Mouse (Mus musculus) CH12.LX (cell line): Measurements from ENCODE around the gene Mef2d. TPM values are rescaled to one million over a fixed set of nuclear protein-coding genes. Genes with fewer than 3 reads are reported as not detected.
A peak's percentile ranks its signal among the peaks of the same experiment; 100 is the strongest.

ENCODE experiments used
- DNase-seq: peaks from one replicate; pipeline ENCODE4 v3.0.0-alpha.2; 2013; ENCODE audit errors: extremely low read depth
- H3K27ac ChIP-seq: 2 replicates; pipeline ENCODE4 v1.5.1; 2012; ENCODE audit warnings: low read depth, mild to moderate bottlenecking, control low read depth, moderate library complexity; ENCODE audit not compliant: insufficient read depth
- H3K27me3 ChIP-seq: replicated peaks from 2 replicates; pipeline ENCODE3; 2012; ENCODE audit warnings: inconsistent platforms
- H3K36me3 ChIP-seq, 2 experiments: replicated peaks in 1 of 2; 2 replicates each; pipeline versions ENCODE3 to v1.6.1; 2012; ENCODE audit warnings: inconsistent platforms in 1 of 2, low read length in 1 of 2, mild to moderate bottlenecking in 1 of 2, mixed read lengths in 1 of 2, moderate library complexity in 1 of 2; ENCODE audit not compliant: control insufficient read depth in 1 of 2, insufficient read depth in 1 of 2
- H3K4me1 ChIP-seq, 2 experiments: 2 replicates each; pipeline ENCODE4 v1.6.1; 2012; ENCODE audit warnings: inconsistent platforms in 1 of 2, moderate library complexity in 1 of 2; ENCODE audit not compliant: insufficient read depth in 2 of 2, control insufficient read depth in 1 of 2
- H3K4me2 ChIP-seq: 2 replicates; pipeline ENCODE4 v1.6.1; 2012; ENCODE audit warnings: low read depth, mild to moderate bottlenecking, control low read depth; ENCODE audit not compliant: poor library complexity, insufficient read depth, severe bottlenecking
- H3K4me3 ChIP-seq, 3 experiments: fragments of 150-350 bp in 1 of 3; sonication (generic) in 1 of 3; replicated peaks in 1 of 3; 2 replicates each; pipeline versions ENCODE3 to v1.5.1; 2011 to 2012; ENCODE audit warnings: low read depth in 2 of 3, low read length in 2 of 3, mild to moderate bottlenecking in 2 of 3, moderate library complexity in 2 of 3, control low read depth in 1 of 3, improper control_type of control experiment in 1 of 3, inconsistent platforms in 1 of 3, mixed read lengths in 1 of 3; ENCODE audit not compliant: poor library complexity in 1 of 3
- H3K79me2 ChIP-seq: replicated peaks from 2 replicates; pipeline ENCODE4 v1.6.1; 2012; ENCODE audit warnings: mild to moderate bottlenecking, moderate library complexity; ENCODE audit not compliant: control insufficient read depth, poor library complexity, insufficient read depth, severe bottlenecking; ENCODE audit errors: extremely low read depth
- H3K9ac ChIP-seq: 2 replicates; pipeline ENCODE4 v1.6.1; 2012; ENCODE audit warnings: low read depth, mild to moderate bottlenecking, control low read depth, moderate library complexity; ENCODE audit not compliant: insufficient read depth
- H3K9me3 ChIP-seq: replicated peaks from 2 replicates; pipeline ENCODE3; 2012; ENCODE audit warnings: low read length, inconsistent platforms, mixed read lengths
- BHLHE40 ChIP-seq: IDR thresholded peaks from 2 replicates; pipeline ENCODE4 v1.6.1; 2011; ENCODE audit warnings: mild to moderate bottlenecking, low read depth, low read length, improper control_type of control experiment
- CHD2 ChIP-seq: IDR thresholded peaks from 2 replicates; pipeline ENCODE4 v1.6.1; 2011; ENCODE audit warnings: low read length, improper control_type of control experiment
- CTCF ChIP-seq, 2 experiments: IDR thresholded peaks in 1 of 2; conservative IDR thresholded peaks in 1 of 2; 2 replicates each; pipeline ENCODE4 v1.5.1; 2011 to 2012; ENCODE audit warnings: low read depth in 2 of 2, low read length in 2 of 2, improper control_type of control experiment in 1 of 2, inconsistent platforms in 1 of 2, mild to moderate bottlenecking in 1 of 2, moderate library complexity in 1 of 2
- E2F4 ChIP-seq: IDR thresholded peaks from 2 replicates; pipeline ENCODE4 v1.6.1; 2011; ENCODE audit warnings: low read depth, low read length, improper control_type of control experiment; ENCODE audit not compliant: insufficient replicate concordance
- ELF1 ChIP-seq: IDR thresholded peaks from 2 replicates; pipeline ENCODE4 v1.6.1; 2014; ENCODE audit warnings: low read depth, mild to moderate bottlenecking, inconsistent platforms, low read length, improper control_type of control experiment
- ETS1 ChIP-seq: conservative IDR thresholded peaks from 2 replicates; pipeline ENCODE4 v1.6.1; 2012; ENCODE audit warnings: low read depth, mild to moderate bottlenecking, inconsistent platforms, low read length, improper control_type of control experiment, moderate library complexity
- IRF4 ChIP-seq: IDR thresholded peaks from 2 replicates; pipeline ENCODE4 v1.6.1; 2014; ENCODE audit warnings: low read depth, mild to moderate bottlenecking, inconsistent platforms, low read length, improper control_type of control experiment
- JUND ChIP-seq: conservative IDR thresholded peaks from 2 replicates; pipeline ENCODE4 v1.6.1; 2011; ENCODE audit warnings: low read depth, low read length, improper control_type of control experiment
- KAT2A ChIP-seq: IDR thresholded peaks from 2 replicates; pipeline ENCODE4 v1.6.1; 2012; ENCODE audit warnings: low read length, improper control_type of control experiment, inconsistent platforms; ENCODE audit not compliant: insufficient replicate concordance
- MAFK ChIP-seq: IDR thresholded peaks from 2 replicates; pipeline ENCODE4 v1.6.1; 2011; ENCODE audit warnings: low read length, improper control_type of control experiment; ENCODE audit not compliant: insufficient replicate concordance
- MAX ChIP-seq: IDR thresholded peaks from 2 replicates; pipeline ENCODE4 v1.6.1; 2011; ENCODE audit warnings: low read length, improper control_type of control experiment
- MAZ ChIP-seq: IDR thresholded peaks from 2 replicates; pipeline ENCODE4 v1.6.1; 2012; ENCODE audit warnings: low read depth, mild to moderate bottlenecking, inconsistent platforms, low read length, improper control_type of control experiment, moderate library complexity
- MEF2A ChIP-seq: IDR thresholded peaks from 2 replicates; pipeline ENCODE4 v1.6.1; 2014; ENCODE audit warnings: low read depth, mild to moderate bottlenecking, inconsistent platforms, low read length, improper control_type of control experiment, borderline replicate concordance
- MYC ChIP-seq: IDR thresholded peaks from 2 replicates; pipeline ENCODE4 v1.6.1; 2011; ENCODE audit warnings: low read depth, mild to moderate bottlenecking, improper control_type of control experiment, low read length
- PAX5 ChIP-seq: IDR thresholded peaks from 2 replicates; pipeline ENCODE4 v1.6.1; 2012; ENCODE audit warnings: low read length, inconsistent platforms, mixed read lengths
- POLR2A ChIP-seq: IDR thresholded peaks from 2 replicates; pipeline ENCODE4 v1.6.1; 2011; ENCODE audit warnings: low read depth, mild to moderate bottlenecking, improper control_type of control experiment, low read length
- RAD21 ChIP-seq: IDR thresholded peaks from 2 replicates; pipeline ENCODE4 v1.6.1; 2011; ENCODE audit warnings: low read depth, mild to moderate bottlenecking, low read length, improper control_type of control experiment, moderate library complexity
- RCOR1 ChIP-seq: conservative IDR thresholded peaks from 2 replicates; pipeline ENCODE4 v1.6.1; 2012; ENCODE audit warnings: low read depth, mild to moderate bottlenecking, inconsistent platforms, low read length, improper control_type of control experiment
- SIN3A ChIP-seq: IDR thresholded peaks from 2 replicates; pipeline ENCODE4 v1.6.1; 2012; ENCODE audit warnings: low read length, improper control_type of control experiment, inconsistent platforms
- SMC3 ChIP-seq: IDR thresholded peaks from 2 replicates; pipeline ENCODE4 v1.6.1; 2011; ENCODE audit warnings: low read depth, low read length, improper control_type of control experiment
- ZC3H11A ChIP-seq: IDR thresholded peaks from 2 replicates; pipeline ENCODE4 v1.6.1; 2012; ENCODE audit warnings: low read depth, mild to moderate bottlenecking, inconsistent platforms, low read length, improper control_type of control experiment
- ZNF384 ChIP-seq: IDR thresholded peaks from 2 replicates; pipeline ENCODE4 v1.6.1; 2012; ENCODE audit warnings: low read depth, low read length, improper control_type of control experiment, inconsistent platforms
- dilution Hi-C: fragments of 300-500 bp; cut with MboI; formaldehyde crosslinking; loops from 2 replicates; pipeline ENCODE4 v1.14.3; 2020; ENCODE audit warnings: low sequenced_read_pairs; ENCODE audit not compliant: extremely low pct_unique_long_range_greater_than_20kb, extremely low pct_ligation_motif_present
- in situ Hi-C: fragments of 300-500 bp; cut with MboI; formaldehyde crosslinking; loops from 3 replicates; pipeline ENCODE4 v1.14.3; 2019; ENCODE audit warnings: low sequenced_read_pairs, low pct_ligation_motif_present, low pct_unique_long_range_greater_than_20kb, mixed read lengths
- polyA plus RNA-seq: library from polyadenylated mRNA; unstranded; fragments of >175 nt; gene quantifications from 2 replicates; pipeline ENCODE4 v1.2.1, GENCODE M21; 2012; ENCODE audit warnings: low read depth; ENCODE audit not compliant: insufficient read length
- total RNA-seq, 2 experiments: library from RNA; depleted of rRNA; stranded (reverse); fragments of 300-350 nt in 1 of 2; fragments of >200 nt in 1 of 2; gene quantifications; 2 replicates each; pipeline ENCODE4 v1.2.3; 2012 to 2014

Mef2d gene
- total and polyA plus RNA-seq, 3 experiments: 4.8 to 75.8 (median 10.9) TPM

DNA sequence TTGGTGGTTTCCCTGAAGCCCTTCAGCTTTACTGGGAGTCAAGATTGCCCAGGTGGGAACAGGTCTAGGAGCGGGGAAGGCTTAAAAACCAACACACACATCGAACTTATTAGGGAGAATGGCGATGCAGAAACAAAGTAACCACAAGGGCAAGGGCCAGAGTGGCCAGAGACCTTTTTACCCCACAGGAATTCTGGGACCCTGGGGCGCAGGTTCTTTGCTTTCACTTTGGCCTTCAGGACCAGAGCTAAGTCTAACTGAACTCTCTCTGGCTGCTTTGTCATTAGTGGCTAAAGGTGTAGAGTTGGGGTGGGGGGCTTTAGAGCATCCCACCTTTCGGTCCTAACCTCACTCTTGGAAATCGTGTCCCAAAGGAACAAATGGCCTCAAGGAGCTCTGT lies 73.9 kb downstream of the Mef2d start:
- Histone ChIP-seq H3K36me3 (no peaks in the 10 kb centered on the region), H3K27me3 (peaks cover 92% of the 10 kb centered on the region), H3K9me3 (peaks cover 9% of the 10 kb centered on the region), H3K4me3 (peak overlapping the region in 1 of 3 experiments; percentile 20), H3K4me1 (no peaks in the 10 kb centered on the region; a peak in 1 of 4 replicates), H3K4me2 (peak overlapping the region; percentile 56), H3K27ac (no peak overlapping the region), H3K79me2 (no peaks in the 10 kb centered on the region), H3K9ac (no peak overlapping the region)
- TF ChIP-seq IRF4: no peak
- dilution Hi-C loops (no loop called here), in situ Hi-C loops (no loop called here)
- DNase-seq: no peak

GRCm38 (mm10) chr3:88216534-88217326 lies 74.6 kb downstream of the Mef2d start:
- TF ChIP-seq MYC (no peak), CTCF (conservative IDR thresholded peaks at IDR 0.05 in 1 of 2, IDR thresholded peaks at IDR 0.05 in 1 of 2; ENCODE audit: low read depth in 2 of 2, low read length in 2 of 2) (no peak), POLR2A (no peak)
- DNase-seq: no peak
- Histone ChIP-seq H3K9ac (no peak overlapping the region), H3K27me3 (peaks cover 92% of the 10 kb centered on the region), H3K4me1 (no peaks in the 10 kb centered on the region; a peak in 1 of 4 replicates), H3K4me3 (no peak overlapping the region), H3K9me3 (peaks cover 9% of the 10 kb centered on the region), H3K4me2 (peak overlapping the region; percentile 56), H3K36me3 (no peaks in the 10 kb centered on the region), H3K27ac (no peak overlapping the region), H3K79me2 (no peaks in the 10 kb centered on the region)
- in situ Hi-C loops: no loop called here
- dilution Hi-C loops: no loop called here

DNA sequence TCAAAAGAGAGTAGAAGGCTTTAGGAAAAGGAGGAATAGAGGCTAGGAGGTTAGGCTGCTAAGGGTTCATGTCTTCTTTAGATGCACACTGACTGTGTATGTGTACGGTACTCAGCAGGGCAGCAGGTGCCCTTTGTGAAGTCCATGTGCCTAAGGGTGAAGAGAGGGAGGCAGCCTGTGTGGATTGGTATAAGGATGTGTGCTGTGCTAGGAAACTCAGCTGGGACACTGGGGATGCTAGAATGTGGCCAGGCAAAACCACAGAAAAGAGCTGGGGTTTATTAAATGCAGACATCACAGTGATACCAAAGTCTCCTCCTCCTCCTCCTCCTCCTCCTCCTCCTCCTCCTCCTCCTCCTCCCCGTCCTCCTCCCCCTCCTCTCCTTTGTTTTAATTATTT lies 75.5 kb downstream of the Mef2d start:
- in situ Hi-C loops: no loop called here

More for the DNA sequence above, 75.5 kb downstream of the Mef2d start:
- Histone ChIP-seq H3K79me2 (no peaks in the 10 kb centered on the region), H3K36me3 (no peaks in the 10 kb centered on the region), H3K4me1 (peaks cover 0 to 8% of the 10 kb centered on the region in 2 experiments; a peak in 3 of 4 replicates), H3K27me3 (peaks cover 85% of the 10 kb centered on the region), H3K4me2 (no peak overlapping the region), H3K4me3 (no peak overlapping the region), H3K9me3 (peaks cover 9% of the 10 kb centered on the region), H3K27ac (no peak overlapping the region)
- no peak for DNase-seq
- dilution Hi-C loops: no loop called here
- TF ChIP-seq ELF1 (no peak), MAX (no peak), KAT2A (no peak), JUND (no peak), PAX5 (no peak), ZNF384 (no peak), E2F4 (no peak), RAD21 (no peak), MEF2A (no peak), MAZ (no peak), BHLHE40 (no peak), MAFK (no peak), RCOR1 (no peak), SIN3A (no peak), ETS1 (no peak), SMC3 (no peak), ZC3H11A (no peak), CHD2 (no peak), MYC (no peak)
- TF ChIP-seq, all 38 proteins: peak for 0
- H3K9ac ChIP-seq: no peak overlapping the region
